Mouse (Mus musculus) embryonic facial prominence, embryonic 12.5 days (tissue): ENCODE measurements around the gene Tardbp. TPM values are rescaled to one million over a fixed set of nuclear protein-coding genes. Genes with fewer than 3 reads are reported as not detected.

Experiments
- ATAC-seq: fragments of 200-750 bp; cut with Nextera tagmentation; 2 replicates; pipeline ENCODE4 v1.8.0; 2017; ENCODE audit not compliant: insufficient number of reproducible peaks, insufficient read depth, low FRiP score, low TSS enrichment
- H3K27ac ChIP-seq: fragments of 300-500 bp; sonication (generic); 2 replicates; pipeline ENCODE4 v1.5.1; 2016; ENCODE audit warnings: mild to moderate bottlenecking
- H3K27me3 ChIP-seq: fragments of 300-500 bp; sonication (generic); 2 replicates; pipeline ENCODE4 v1.6.1; 2016; ENCODE audit warnings: mild to moderate bottlenecking, moderate library complexity
- H3K36me3 ChIP-seq: fragments of 300-500 bp; sonication (generic); 2 replicates; pipeline ENCODE4 v1.6.1; 2016; ENCODE audit warnings: mild to moderate bottlenecking
- H3K4me1 ChIP-seq: fragments of 300-500 bp; sonication (generic); 2 replicates; pipeline ENCODE4 v1.6.1; 2016
- H3K4me2 ChIP-seq: fragments of 300-500 bp; sonication (generic); replicated peaks from 2 replicates; pipeline ENCODE4 v1.6.1; 2016; ENCODE audit warnings: mild to moderate bottlenecking, moderate library complexity
- H3K4me3 ChIP-seq: fragments of 300-500 bp; sonication (generic); 2 replicates; pipeline ENCODE4 v1.5.1; 2016; ENCODE audit warnings: mild to moderate bottlenecking
- H3K9ac ChIP-seq: fragments of 300-500 bp; sonication (generic); 2 replicates; pipeline ENCODE4 v1.6.1; 2016; ENCODE audit warnings: mild to moderate bottlenecking, moderate library complexity
- H3K9me3 ChIP-seq: fragments of 300-500 bp; sonication (generic); 2 replicates; pipeline ENCODE4 v1.6.1; 2016; ENCODE audit warnings: mild to moderate bottlenecking, moderate library complexity
- WGBS: fragments of 180-500 bp; shearing (Covaris S2); methylation state at CpG from one replicate; pipeline ENCODE4 v1.1.7; 2016; 5-methylcytosine and 5-hydroxymethylcytosine counted together
- polyA plus RNA-seq: library from polyadenylated mRNA; unstranded; fragments of >200 nt; fragmentation: Nextera tagmentation; extraction: Ambion mirVana; gene quantifications from 2 replicates; pipeline ENCODE4 v1.2.1, GENCODE M21; 2016

Gene Tardbp
- polyA plus RNA-seq, 1 experiment from 2014 or later, result 375 TPM

DNA sequence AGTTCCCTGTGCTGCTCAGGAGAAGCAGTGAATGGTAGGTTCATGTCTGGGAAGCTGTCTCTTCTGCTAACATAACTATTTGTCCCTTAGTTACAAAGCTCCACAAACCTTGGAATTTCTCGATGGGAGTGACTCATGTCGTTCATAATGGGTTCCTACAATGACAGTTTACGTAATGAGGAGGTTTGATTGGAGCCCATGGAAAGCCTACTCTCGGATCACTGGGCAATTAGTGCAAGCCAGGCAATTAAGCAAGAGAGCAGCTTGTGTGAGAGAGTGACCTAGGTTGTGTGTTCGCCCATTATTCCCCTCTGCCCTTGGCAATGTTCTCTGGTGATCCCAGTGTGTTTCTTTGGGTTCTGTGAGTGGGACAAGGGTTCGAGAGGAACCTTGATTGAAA is 30.9 kb downstream of the Tardbp start:
- H3K4me3 ChIP-seq, result no peak overlapping the region
- 0 out of 2 replicates have a peak, but pooled peaks cover 3% of the 10 kb centered on the region for H3K9me3 ChIP-seq
- H3K36me3 ChIP-seq, result peaks cover 53% of the 10 kb centered on the region
- no peaks in the 10 kb centered on the region for H3K27me3 ChIP-seq
- ATAC-seq, result no peak
- WGBS, result 86% methylated on average over 6 of the region's 6 CpGs
- no peak overlapping the region for H3K9ac ChIP-seq
- H3K27ac ChIP-seq, result no peak overlapping the region
- H3K4me2 ChIP-seq, result no peak overlapping the region
- H3K4me1 ChIP-seq, result peaks cover 9% of the 10 kb centered on the region

DNA sequence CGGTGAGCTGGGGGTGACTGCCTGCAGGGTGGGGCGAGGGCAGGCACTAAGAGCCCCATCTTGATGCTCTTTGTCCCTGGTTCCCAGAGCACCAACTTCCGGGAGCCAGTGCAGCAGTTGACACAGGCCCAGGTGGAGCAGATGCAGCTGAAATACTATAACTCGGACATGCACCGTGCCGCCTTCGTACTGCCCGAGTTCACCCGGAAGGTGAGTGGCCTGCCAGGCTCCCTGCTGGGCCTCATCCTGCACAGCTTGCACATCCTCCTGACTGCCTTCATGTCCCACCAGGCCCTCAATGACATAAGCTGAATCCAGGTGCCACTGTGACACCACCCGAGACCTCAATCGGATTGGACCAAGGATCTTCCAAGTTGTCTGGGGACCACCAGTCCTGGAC is 32.8 kb downstream of the Tardbp start:
- no peak overlapping the region for H3K27ac ChIP-seq
- no peaks in the 10 kb centered on the region for H3K27me3 ChIP-seq
- H3K4me2 ChIP-seq, result no peak overlapping the region
- H3K36me3 ChIP-seq, result peaks cover 50% of the 10 kb centered on the region
- no peak overlapping the region for H3K9ac ChIP-seq
- peaks cover 9% of the 10 kb centered on the region for H3K4me1 ChIP-seq
- H3K4me3 ChIP-seq, result no peak overlapping the region
- ATAC-seq, result no peak
- no peaks in the 10 kb centered on the region for H3K9me3 ChIP-seq
- WGBS, result 94% methylated on average over 11 of the region's 11 CpGs

DNA sequence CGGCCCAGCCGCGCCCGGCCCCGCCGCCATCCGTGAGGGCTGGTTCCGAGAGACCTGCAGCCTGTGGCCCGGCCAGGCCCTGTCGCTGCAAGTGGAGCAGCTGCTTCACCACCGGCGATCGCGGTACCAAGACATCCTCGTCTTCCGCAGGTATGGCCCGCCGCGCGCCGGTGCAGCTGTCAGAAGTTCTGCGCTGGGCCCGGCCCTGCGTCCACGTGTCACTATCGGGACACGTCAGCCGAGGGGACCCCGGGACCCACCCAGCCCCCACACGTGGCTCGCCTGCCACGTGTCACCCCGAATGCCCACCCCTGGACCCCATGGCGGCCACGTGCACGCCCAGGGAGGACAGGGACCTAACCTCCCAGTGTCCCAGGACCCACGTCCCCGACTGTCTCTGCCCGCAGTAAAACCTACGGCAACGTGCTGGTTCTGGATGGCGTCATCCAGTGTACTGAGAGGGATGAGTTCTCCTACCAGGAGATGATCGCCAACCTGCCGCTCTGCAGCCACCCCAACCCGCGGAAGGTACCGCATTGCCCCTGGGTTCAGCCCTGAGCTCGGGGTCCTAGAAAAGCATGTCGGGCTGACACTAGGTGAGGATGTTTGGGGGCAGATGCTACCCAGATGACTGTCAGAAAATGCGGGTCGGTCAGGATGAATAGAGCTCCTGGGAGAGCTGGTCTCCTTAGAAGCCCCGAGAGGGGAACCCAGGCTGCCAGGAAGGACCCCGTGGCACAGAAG is 35.0 kb downstream of the Tardbp start:
- WGBS, result under 1% methylated on average over 53 of the region's 53 CpGs
- Histone ChIP-seq H3K9ac (peak overlapping the region; percentile 89), H3K27ac (peak overlapping the region; percentile 54; the same call in 1 of the 2 replicates), H3K4me3 (peak overlapping the region; percentile 97), H3K27me3 (no peaks in the 10 kb centered on the region), H3K4me1 (peaks cover 9% of the 10 kb centered on the region), H3K36me3 (peaks cover 36% of the 10 kb centered on the region), H3K9me3 (no peaks in the 10 kb centered on the region), H3K4me2 (peak overlapping the region; percentile 93)
- peak; percentile 32 for ATAC-seq

DNA sequence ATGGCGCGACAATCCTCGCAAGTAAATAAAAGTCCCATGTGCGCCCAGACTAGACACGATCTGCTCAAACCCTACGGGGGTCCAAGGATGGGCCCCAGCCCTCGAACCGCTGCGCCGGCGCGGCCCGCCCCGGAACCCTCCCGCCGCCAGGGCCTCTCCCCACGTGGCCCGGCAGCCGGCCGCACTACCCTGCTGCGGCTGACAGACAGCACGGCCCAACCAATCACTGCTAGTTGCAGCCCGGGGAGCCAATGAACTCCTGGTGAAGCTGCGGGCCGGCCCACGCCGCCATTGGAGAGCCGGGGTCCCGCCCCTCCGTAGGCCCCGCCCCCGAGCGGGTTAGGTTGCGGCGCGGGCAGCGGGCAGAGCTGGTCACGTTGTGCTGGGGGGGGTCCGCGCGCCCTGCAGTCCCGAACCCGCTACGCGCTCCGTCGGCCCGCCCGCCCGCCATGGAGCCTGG is 35.6 kb downstream of the Tardbp start, which contains the start of gene Srm:
Gene Srm (plus strand): TSS at position 333 of the 460 bp plus-strand sequence.
- WGBS, result 0% methylated on average over 50 of the region's 50 CpGs
- H3K4me3 ChIP-seq, result peak within 1 kb of the TSS; percentile 97
- peak within 1 kb of the TSS; percentile 89 for H3K9ac ChIP-seq
- H3K4me1 ChIP-seq, result peaks cover 9% of the 10 kb centered on the region
- ATAC-seq, result peak; percentile 99
- H3K9me3 ChIP-seq, result no peaks in the 10 kb centered on the region
- H3K27ac ChIP-seq, result peak within 1 kb of the TSS; percentile 54; the same call in 1 of the 2 replicates
- H3K4me2 ChIP-seq, result peak within 1 kb of the TSS; percentile 93
- peaks cover 30% of the 10 kb centered on the region for H3K36me3 ChIP-seq
- H3K27me3 ChIP-seq, result no peaks in the 10 kb centered on the region

DNA sequence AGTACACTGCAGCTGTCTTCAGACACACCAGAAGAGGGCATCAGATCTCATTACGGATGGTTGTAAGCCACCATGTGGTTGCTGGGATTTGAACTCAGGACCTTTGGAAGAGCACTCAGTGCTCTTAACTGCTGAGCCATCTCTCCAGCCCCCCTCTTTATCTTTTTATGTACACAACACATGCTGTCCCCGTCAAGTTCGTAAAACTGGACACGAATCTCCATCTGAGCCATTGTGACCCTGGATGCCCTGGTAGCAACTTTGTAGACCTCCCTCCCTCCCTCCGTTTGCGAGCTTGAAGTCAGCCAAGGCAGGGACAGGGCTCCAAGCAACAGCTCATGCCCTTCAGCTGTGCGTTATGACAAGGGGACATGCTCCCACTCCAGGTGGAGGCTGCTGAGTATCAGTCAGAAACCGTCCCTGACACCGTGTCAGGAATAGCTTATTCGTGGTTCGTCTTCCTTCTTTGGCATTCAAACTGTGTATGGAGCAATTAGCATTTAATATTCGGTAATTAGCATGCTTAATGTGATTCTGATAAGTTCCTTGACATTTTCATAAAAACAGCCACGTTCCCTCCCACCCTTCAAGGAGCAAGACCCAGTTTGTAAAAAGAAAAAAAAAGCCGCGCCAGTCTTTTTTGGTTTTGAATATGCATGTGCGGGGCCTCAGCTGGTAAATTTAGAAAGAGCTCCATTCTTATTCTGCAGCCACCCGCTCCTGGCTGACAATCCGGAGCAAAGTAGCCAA is 36.2 kb downstream of the Tardbp start:
- H3K27me3 ChIP-seq, result no peaks in the 10 kb centered on the region
- 7% methylated on average over 18 of the region's 18 CpGs for WGBS
- no peak for ATAC-seq

DNA sequence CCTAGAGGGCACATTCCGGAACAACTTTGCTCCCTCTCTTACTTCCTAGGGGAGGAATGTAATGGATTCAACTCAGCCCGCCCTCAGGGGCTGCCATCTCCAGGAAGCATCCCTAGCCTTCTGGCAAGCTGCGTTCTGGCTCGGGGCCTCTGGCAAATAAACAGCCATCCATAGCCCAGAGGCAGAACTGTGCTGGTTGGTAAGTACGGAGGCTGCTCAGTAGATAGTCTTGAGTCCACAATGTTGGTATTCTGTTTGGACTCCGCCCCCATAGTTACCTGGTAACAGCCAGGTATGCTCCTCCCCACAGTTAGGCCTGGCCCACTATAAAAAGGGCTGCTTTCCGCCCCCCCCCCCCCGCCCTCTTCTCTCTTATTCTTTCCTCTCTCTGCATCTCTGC is 37.3 kb downstream of the Tardbp start:
- H3K4me3 ChIP-seq, result no peak overlapping the region
- no peak overlapping the region for H3K9ac ChIP-seq
- H3K4me2 ChIP-seq, result no peak overlapping the region
- H3K4me1 ChIP-seq, result peaks cover 9% of the 10 kb centered on the region
- ATAC-seq, result no peak
- H3K27ac ChIP-seq, result no peak overlapping the region
- H3K36me3 ChIP-seq, result peaks cover 14% of the 10 kb centered on the region
- H3K9me3 ChIP-seq, result no peaks in the 10 kb centered on the region
- H3K27me3 ChIP-seq, result no peaks in the 10 kb centered on the region
- 45% methylated on average over 7 of the region's 8 CpGs for WGBS

More for the DNA sequence above, 36.2 kb downstream of the Tardbp start:
- H3K4me3 ChIP-seq, result peak overlapping the region; percentile 97
- H3K36me3 ChIP-seq, result peaks cover 24% of the 10 kb centered on the region
- H3K27ac ChIP-seq, result peak overlapping the region; percentile 26; the same call in 1 of the 2 replicates
- peaks cover 9% of the 10 kb centered on the region for H3K4me1 ChIP-seq
- H3K9me3 ChIP-seq, result no peaks in the 10 kb centered on the region
- H3K9ac ChIP-seq, result peak overlapping the region; percentile 44
- H3K4me2 ChIP-seq, result peak overlapping the region; percentile 93

DNA sequence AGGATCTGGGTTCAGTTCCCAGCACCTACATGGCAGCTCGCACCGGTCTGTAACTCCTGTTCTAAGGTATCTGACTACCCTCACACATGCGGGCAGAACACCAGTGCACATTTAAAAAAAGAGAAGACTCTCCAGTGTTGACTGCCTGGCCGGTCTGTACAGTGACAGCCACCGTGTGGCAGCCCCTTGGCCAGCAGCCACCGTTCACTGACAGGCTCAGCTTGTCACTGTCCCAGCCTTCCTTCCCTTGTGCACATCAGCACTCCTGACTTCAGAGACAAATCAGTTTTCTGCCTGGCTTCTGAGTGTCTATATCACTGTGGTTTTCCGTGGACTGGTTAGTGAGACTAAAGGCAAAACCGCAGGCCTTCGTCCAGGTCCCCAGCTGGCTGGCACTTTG is 38.0 kb downstream of the Tardbp start:
- Histone ChIP-seq H3K4me1 (peaks cover 9% of the 10 kb centered on the region), H3K36me3 (peaks cover 6% of the 10 kb centered on the region), H3K9ac (no peak overlapping the region), H3K4me2 (no peak overlapping the region), H3K4me3 (no peak overlapping the region), H3K9me3 (no peaks in the 10 kb centered on the region), H3K27ac (no peak overlapping the region), H3K27me3 (no peaks in the 10 kb centered on the region)
- 82% methylated on average over 9 of the region's 9 CpGs for WGBS
- ATAC-seq, result no peak

DNA sequence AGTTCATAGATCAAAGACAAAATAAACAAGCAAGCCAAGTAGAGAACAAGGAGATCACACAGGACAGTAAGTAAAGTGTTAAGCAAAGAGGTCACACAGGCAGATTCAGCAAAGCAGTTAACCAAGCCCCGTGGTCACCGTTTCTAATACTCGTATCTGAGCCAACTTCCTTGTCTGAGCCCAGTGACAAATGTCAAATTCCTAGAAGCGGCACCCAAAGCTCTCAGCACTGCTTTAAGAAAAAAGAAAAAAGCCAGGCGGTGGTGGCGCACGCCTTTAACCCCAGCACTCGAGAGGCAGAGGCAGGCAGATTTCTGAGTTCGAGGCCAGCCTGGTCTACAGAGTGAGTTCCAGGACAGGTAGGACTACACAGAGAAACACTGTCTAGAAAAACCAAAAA is 40.2 kb downstream of the Tardbp start:
- peaks cover 13% of the 10 kb centered on the region for H3K36me3 ChIP-seq
- H3K9me3 ChIP-seq, result no peaks in the 10 kb centered on the region
- no peak overlapping the region for H3K4me2 ChIP-seq
- no peaks in the 10 kb centered on the region for H3K4me1 ChIP-seq
- H3K4me3 ChIP-seq, result no peak overlapping the region
- no peak for ATAC-seq
- H3K9ac ChIP-seq, result no peak overlapping the region
- H3K27me3 ChIP-seq, result no peaks in the 10 kb centered on the region
- no peak overlapping the region for H3K27ac ChIP-seq
- WGBS, result 84% methylated on average over 9 of the region's 9 CpGs

DNA sequence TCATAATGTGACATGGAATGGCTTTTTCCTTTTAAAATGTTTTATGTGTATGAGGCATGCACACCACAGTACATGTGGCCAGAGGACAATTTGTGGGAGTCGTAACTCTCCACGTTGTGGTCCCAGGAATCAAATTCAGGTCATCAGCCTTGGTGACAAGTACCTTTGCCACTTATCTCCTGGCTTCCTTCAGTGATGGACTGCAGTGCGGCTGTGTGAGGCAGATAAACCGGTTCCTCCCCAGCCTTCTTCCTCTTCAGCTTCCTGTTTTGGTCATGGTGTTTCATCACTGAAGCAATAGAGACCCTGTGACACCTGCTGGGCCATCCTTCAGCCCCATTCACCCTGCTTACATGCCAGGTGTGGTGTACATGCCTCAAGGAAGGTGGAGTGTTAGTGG is 43.6 kb downstream of the Tardbp start:
- ATAC-seq, result no peak
- H3K9me3 ChIP-seq, result no peaks in the 10 kb centered on the region
- 82% methylated on average over 4 of the region's 4 CpGs for whole genome bisulfite sequencing
- H3K4me1 ChIP-seq, result no peaks in the 10 kb centered on the region
- no peak overlapping the region for H3K4me2 ChIP-seq
- H3K4me3 ChIP-seq, result no peak overlapping the region
- H3K36me3 ChIP-seq, result peaks cover 46% of the 10 kb centered on the region
- no peak overlapping the region for H3K27ac ChIP-seq
- no peaks in the 10 kb centered on the region for H3K27me3 ChIP-seq
- no peak overlapping the region for H3K9ac ChIP-seq

DNA sequence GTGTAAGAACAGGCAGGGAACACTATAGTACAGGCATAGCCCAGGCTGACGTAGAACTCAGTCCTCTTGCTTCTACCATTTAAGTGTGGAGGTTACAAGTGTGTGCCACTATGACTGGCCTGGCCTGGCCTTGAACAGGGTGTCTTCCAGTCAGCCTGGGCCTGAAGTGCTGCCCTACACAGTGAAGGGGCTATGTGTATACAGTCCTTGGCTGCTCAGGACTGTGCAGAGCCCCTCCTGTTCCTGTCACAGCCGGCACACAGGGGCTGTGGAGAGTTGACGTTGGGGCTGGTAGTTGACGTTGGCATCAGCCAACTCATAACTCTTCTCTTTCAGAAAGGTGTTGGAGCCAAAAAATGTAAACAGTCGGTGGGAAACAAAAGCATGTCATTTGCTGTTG is 45.4 kb downstream of the Tardbp start:
- Histone ChIP-seq H3K4me3 (no peak overlapping the region), H3K9me3 (no peaks in the 10 kb centered on the region), H3K4me1 (no peaks in the 10 kb centered on the region), H3K9ac (no peak overlapping the region), H3K4me2 (no peak overlapping the region), H3K27me3 (no peaks in the 10 kb centered on the region), H3K36me3 (peaks cover 63% of the 10 kb centered on the region), H3K27ac (no peak overlapping the region)
- ATAC-seq, result no peak
- WGBS, result 93% methylated on average over 5 of the region's 5 CpGs

DNA sequence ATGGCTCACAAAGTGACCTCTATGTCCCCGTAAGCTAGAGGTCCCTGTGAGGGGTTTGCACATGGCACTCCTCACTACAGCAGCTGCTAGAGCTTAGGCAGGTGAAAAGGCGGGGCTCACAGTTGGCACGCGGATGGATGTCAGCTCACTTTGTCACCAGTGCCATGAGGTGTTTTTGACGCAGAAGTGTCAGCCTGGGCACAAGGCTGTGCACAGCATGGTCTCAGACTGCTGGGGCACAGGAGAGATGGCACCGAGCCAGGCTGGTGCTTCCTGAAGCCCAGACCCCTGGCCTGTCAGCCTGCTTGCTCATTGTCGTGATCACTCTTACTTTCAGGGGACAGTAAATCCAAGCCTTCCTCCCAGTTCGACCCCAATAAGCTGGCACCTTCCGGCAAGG is 46.1 kb downstream of the Tardbp start:
- 95% methylated on average over 9 of the region's 9 CpGs for WGBS
- H3K9me3 ChIP-seq, result no peaks in the 10 kb centered on the region
- ATAC-seq, result 0 out of 2 replicates have a peak, but pooled peaks have one; percentile 4
- H3K27ac ChIP-seq, result no peak overlapping the region
- H3K36me3 ChIP-seq, result peaks cover 70% of the 10 kb centered on the region
- no peak overlapping the region for H3K4me3 ChIP-seq
- no peaks in the 10 kb centered on the region for H3K4me1 ChIP-seq
- no peaks in the 10 kb centered on the region for H3K27me3 ChIP-seq
- no peak overlapping the region for H3K9ac ChIP-seq
- H3K4me2 ChIP-seq, result no peak overlapping the region

DNA sequence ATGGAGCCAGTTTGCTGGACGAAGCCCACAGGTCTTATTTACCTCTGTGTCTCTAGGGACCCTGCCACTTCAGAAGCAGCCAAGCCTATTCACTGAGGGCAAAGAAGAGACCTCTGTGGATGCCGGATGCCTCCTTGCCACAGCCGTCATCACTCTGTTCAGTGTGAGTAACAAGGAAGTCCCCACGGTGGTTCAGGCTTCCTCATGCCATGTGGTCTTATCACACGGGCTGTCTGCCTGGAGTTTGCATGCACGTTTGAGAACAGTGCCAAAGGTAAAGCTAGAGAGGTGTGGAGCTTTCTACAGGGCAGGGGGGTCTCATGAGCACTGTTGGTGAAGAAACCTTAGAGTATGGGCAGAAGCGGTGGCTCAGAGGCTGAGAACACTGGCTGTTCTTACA is 53.6 kb downstream of the Tardbp start:
- H3K4me2 ChIP-seq, result no peak overlapping the region
- peaks cover 96% of the 10 kb centered on the region for H3K36me3 ChIP-seq
- no peak for ATAC-seq
- no peaks in the 10 kb centered on the region for H3K4me1 ChIP-seq
- no peak overlapping the region for H3K27ac ChIP-seq
- H3K27me3 ChIP-seq, result no peaks in the 10 kb centered on the region
- no peaks in the 10 kb centered on the region for H3K9me3 ChIP-seq
- H3K9ac ChIP-seq, result no peak overlapping the region
- WGBS, result 84% methylated on average over 7 of the region's 7 CpGs
- no peak overlapping the region for H3K4me3 ChIP-seq
